Mouse (Mus musculus) hematopoietic stem cell, adult 5-6 weeks (primary cell): ENCODE results near the gene Mup4. TPM values are rescaled to one million over a fixed set of nuclear protein-coding genes. Genes with fewer than 3 reads are reported as not detected.
"Not testable (repeated sequence)": the region's sequence is repeated elsewhere in the genome, so short reads cannot be mapped to it uniquely, and the experiment has no call there.

ENCODE experiments used
- ATAC-seq, 2 experiments: fragments of 125-278 bp in 1 of 2; replicated peaks in 1 of 2; 2 replicates each; pipeline ENCODE4 v1.8.0; 2016 to 2017; ENCODE audit warnings: inconsistent platforms in 2 of 2, mild to moderate bottlenecking in 2 of 2, moderate number of reproducible peaks in 2 of 2, low read depth in 1 of 2, moderate TSS enrichment in 1 of 2; ENCODE audit not compliant: low FRiP score in 2 of 2, poor library complexity in 2 of 2, severe bottlenecking in 2 of 2, insufficient read depth in 1 of 2, low TSS enrichment in 1 of 2
- total RNA-seq: library from RNA; stranded (forward); fragments of 172-1452, 232-1000 nt; gene quantifications from 2 replicates; pipeline ENCODE4 v1.2.3, GENCODE M21; 2017

The Mup4 gene
- not detected in 2 replicates for total RNA-seq

DNA sequence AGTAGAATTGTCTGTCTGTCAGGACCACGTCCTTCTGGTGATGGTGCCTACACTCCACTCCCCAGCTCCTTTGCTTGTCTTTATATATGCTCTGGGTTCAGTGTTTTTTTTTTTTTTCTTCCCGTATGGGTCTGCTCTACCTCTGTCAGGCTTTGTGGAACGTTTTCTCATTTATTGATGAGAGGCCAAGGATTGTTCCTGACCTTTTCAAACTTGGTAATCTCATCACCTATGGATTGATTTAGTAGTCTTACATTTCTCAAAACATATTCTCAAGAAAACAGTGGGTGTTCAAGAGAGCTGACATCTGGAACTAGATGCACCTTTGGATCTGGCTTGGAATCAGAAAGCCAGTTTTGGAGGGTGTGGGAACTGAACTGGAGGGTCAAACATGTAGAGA, at the start of gene Mup4:
Gene Mup4 (minus strand): TSS at position 101 of the 400 bp plus-strand sequence.
- no peak for ATAC-seq

DNA sequence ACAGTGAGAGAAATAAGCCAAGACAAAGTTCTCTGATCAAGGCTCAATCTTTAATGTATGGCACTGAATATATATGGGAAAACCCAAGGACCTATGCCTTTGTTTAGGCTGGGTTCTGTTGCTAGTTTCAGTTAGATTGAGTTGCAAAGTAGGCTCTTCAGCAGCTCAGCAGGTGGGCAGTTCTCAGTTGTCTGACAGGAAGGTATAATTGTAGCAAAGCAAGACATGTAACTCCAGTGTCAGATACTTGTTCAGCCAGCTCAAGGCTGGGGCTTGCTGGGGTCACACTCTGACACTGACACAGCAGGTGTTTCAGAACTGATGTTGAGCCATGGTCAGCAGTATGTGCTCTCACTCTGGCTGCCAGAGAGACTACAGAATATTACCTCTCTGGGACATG, 37.4 kb upstream of the Mup4 start:
- ATAC-seq = not testable (repeated sequence)

- no peak for ATAC-seq
These were observed 3.2 kb upstream of the Mup4 start, which contains the start of gene Mup6 for GRCm38 (mm10) chr4:59963405-59964344. TSS of gene Mup6 (plus strand) at chr4:59964294.

GRCm38 (mm10) chr4:59937543-59937942, 23.0 kb downstream of the Mup4 start:
- ATAC-seq = no peak

- peak; percentile 78 to 84; a peak in 3 of 4 replicates for ATAC-seq
These were observed 27.8 kb downstream of the Mup4 start for GRCm38 (mm10) chr4:59932505-59933281.

- peak; percentile 95 to 96 for ATAC-seq
These were observed 32.2 kb downstream of the Mup4 start for GRCm38 (mm10) chr4:59928347-59928746.

GRCm38 (mm10) chr4:59927666-59928065, 32.8 kb downstream of the Mup4 start:
- ATAC-seq = no peak

DNA sequence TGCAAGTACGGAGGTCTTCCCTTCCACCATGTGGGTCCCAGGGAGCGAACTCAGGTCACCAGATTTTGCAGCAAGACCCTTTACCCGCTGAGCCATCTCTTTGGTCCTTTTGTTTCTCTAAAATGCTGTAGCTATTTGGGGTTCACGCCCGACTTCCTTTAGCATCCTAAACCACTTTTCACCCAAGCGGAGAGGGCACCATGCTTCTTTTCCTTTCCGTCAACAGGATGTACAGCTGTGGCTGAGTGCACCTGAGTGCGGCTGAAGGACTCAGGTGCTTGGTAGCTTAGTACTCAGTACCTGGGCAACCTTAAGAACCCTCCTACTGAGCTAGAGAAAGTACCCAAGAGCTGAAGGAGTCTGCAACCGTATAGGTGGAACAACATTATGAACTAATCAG, 35.4 kb downstream of the Mup4 start:
- no peak for ATAC-seq

GRCm38 (mm10) chr4:59917966-59918365, 42.5 kb downstream of the Mup4 start:
- no peak for ATAC-seq

- 0 out of 4 replicates have a peak, but pooled peaks of 1 of the 2 experiments have one; percentile 5 for ATAC-seq
These were observed 45.7 kb downstream of the Mup4 start, which contains the start of gene Slc46a2 for GRCm38 (mm10) chr4:59914608-59915403. TSS of gene Slc46a2 (minus strand) at chr4:59915056.

GRCm38 (mm10) chr4:59908785-59909184, 51.7 kb downstream of the Mup4 start:
- no peak for ATAC-seq

DNA sequence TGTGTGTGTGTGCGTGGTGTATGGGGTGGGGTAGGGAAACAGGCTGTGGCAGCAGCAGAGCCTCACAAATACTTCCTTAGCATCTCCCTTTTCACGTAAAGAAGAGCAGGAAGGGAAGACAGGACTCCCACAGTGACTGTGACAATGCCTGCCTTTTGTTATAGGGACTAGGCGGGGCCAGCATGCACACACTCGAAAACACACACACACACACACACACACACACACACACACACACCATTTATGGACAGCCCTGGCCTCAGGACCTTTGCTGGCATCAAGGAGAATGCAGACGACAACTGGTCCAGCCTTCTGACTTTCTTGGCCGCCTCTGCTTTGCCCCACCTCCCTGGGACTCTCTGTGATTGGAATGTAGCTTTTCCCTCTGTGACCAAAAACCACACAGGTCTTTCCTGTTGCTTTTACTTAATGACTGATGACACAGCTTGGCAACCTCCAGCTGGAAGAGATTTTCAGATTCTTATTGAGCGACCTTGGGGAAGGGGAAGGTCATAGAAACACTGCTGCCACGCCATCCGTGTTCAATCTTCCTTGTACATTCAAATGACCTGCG, 52.8 kb downstream of the Mup4 start:
- ATAC-seq = no peak

DNA sequence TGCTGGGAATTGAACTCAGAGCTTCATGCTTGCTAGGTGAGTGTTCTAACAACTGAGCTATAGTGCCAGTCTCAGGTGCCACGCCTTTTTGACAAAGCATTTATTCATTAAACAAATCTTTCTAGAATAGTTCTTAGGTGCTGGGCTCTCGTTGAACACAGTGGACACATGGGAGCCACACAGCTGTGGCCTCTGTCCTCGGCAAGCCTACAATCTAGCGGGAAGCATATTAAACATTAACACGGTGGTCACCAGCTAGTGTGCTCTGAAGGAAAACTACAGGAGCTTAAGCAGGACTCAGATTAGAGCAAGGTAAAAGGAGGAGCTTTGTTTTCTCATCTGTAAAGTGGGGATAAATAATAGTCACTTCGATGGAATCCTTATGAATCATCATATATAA, 53.4 kb downstream of the Mup4 start:
- ATAC-seq = no peak

Other genes starting within 250 kb of the Mup4 start
- 48.5 and 65.8 TPM in 2 replicates for gene Inip, start 159.1 kb downstream of the Mup4 start, total RNA-seq
- 42.3 and 45.7 TPM in 2 replicates for gene Snx30, start 154.9 kb downstream of the Mup4 start, total RNA-seq
- not detected in 2 replicates for gene Slc46a2, start 45.7 kb downstream of the Mup4 start, total RNA-seq
- gene Mup6, start 3.6 kb upstream of the Mup4 start, total RNA-seq = not detected in 2 replicates
- not detected in 2 replicates for gene Mup7, start 109.8 kb upstream of the Mup4 start, total RNA-seq
- not detected in 2 replicates for gene Mup2, start 193.6 kb upstream of the Mup4 start, total RNA-seq